Mouse (Mus musculus) gastrocnemius, postnatal 36 days (tissue): Measurements from ENCODE around the gene Prss38. TPM values are rescaled to one million over a fixed set of nuclear protein-coding genes. Genes with fewer than 3 reads are reported as not detected.

Experiments
- DNase-seq, 2 experiments: peaks; one replicate each; pipeline ENCODE4 v3.0.0; 2022
- intact Hi-C: fragments of 180-260 bp; cut with DNase I; formaldehyde crosslinking; loops from one replicate; pipeline ENCODE4 v1.15.1; 2025
- long read RNA-seq, 2 experiments: library from polyadenylated mRNA; stranded (forward); transcript quantifications; one replicate each; pipeline ENCODE4 v2.0.0; 2021
- total RNA-seq, 2 experiments: library from RNA; stranded (reverse); gene quantifications; 2 replicates each; pipeline ENCODE4 v1.2.3; 2021

Gene Prss38
- not detected for total RNA-seq
- long read RNA-seq, experiment 1 = 0 reads
- long read RNA-seq, experiment 2 = 0 reads

DNA sequence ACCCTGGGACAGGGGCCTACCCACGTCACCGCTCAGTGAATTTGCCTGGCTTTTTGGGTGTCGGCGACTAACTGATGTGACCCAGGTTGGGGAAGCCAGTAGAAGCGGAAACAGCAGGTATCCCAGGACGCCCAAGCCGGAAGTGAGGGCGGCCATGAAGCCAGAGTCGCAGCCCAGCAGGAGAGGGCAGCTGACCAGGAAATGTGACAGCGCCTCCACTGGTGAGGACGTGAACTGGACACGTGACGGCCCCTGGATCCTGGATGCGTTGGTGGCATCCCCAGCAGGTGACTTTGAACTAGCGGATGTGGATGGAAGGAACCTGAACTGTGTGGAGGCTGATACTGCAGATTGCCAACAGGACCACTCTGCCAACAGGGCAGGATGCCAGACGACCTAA is at the start of gene Prss38:
Prss38 (minus strand) TSS at position 183 of the 400 bp plus-strand sequence.
- intact Hi-C loops = no loop called here
- DNase-seq = no peak

DNA sequence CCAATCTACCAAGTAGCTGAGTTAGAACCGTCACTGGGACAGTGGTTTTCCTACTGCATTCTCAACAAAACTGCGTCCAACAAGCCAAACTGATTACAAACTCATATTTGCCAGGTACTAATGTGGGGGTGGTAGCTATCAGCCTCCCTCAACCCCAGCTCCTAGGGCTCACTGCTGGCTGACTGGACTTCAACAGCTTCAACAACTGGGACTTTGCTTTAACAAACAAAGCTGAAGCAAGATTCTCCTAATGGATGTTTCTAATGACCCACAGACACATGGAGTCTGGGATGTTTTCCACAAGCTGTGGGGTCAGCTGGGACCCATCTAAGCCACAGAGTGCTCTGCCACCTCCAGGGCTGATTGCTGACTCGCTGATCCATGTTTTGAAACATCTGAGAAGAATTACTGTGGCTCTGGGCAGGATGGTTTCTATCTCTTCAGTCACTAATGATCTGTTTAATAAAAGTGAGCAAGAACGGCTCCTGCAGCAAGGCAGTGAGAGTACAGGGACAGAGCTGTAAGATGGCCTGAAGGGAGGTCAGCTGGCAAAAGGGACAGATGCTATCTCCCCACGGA is 47.6 kb upstream of the Prss38 start:
- intact Hi-C loops = no loop called here
- DNase-seq = no peak

DNA sequence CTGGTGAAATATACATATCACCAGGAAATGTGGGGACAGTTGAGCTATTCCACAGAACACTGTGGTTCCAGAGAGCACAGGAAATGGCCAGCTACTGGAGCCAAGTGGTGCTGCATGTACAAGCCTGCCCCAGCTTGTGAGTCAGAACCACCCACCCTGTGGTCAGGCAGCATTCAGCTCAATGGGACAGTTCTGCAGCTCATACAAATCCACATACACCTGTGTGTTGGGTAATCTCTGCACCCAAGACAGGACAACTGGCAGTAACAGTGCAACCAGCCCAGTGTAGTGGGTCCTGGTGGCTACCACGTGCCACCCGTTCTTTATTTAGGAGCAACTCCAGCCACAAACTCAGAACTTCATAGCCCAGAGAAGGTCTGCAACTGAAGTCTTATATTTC is 46.5 kb upstream of the Prss38 start:
- intact Hi-C loops = no loop called here
- DNase-seq = peak in 1 of 2 experiments; percentile 8

DNA sequence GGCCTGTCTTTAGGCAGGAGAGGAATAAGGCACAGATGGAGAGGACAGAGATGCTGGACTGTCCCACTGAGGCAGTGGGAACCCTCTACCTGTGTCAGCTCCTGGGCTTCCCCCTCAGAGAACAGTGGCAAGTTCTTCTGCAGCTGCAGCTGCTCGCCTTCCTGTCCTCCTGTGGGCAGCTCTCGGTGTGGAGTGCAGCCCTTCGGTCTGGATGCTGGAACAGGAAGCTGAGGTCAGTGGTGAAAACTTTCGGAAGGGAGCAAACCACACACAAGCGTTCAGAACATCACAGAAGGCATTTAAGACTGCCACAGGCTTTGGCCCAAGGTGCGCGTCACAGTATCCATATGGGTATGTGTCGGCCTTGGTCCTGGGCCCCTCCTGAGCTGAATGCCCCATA is 46.0 kb upstream of the Prss38 start:
- intact Hi-C loops = no loop called here
- DNase-seq = peak in 1 of 2 experiments; percentile 11

DNA sequence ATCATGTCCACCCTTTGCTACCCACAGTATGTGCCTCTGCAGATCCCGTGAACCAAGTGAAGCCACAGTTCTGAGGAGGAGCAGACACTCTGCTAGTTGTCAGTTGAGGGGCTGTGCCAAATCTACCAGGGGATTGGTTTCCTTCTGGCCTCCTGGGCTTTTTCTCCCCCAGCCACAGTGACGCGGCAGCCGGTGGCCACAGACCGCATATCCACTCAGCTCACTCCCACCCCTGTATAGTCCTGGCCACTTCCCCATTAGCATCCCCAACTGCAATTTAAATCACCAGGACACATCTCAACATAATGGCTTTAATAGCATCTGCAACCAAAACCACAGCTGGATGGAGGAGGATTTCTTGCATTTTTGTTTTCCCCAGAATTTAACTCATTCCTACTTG is 43.3 kb upstream of the Prss38 start:
- intact Hi-C loops = no loop called here
- DNase-seq = no peak

DNA sequence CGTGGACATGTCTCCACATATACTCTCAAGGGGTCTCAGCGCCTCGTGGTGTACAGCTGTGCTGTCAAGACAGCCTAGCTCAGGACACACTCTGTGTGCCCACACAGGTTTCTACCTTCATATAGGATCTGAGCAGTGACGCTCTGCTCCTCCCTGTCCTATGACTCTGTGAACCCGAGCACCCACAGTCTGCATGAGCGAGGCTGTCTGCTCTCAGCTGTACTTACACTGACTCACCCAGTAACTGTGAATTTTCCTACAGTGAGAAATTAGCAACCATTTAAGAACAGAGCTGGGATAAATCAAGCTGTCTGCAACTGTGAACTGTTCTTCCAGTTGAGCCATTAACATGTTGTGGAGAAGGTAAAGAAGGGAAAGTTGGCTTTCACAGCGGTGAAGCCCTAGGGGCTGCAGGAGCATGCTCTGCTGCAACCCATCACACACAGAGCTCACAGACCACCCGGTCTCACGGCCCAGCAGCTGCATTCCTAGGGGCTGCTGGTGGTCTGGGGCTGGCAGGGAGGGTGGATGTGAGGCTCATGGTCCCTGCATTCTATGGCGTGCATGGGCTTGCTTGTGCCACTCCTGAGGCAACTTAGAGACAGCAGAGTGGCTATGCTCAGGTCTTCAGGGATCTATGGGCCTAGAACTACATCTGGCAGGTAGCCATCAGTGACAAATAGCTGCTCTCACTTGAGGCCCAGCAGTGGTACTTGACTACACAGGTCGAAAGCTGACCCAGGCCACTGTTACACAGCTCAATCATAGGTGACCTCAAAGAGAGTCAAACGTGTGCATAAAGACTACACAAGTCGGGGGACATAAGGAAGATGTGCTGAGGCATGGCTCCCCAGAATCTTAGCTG is 37.8 kb upstream of the Prss38 start:
- DNase-seq = no peak
- intact Hi-C loops = no loop called here

DNA sequence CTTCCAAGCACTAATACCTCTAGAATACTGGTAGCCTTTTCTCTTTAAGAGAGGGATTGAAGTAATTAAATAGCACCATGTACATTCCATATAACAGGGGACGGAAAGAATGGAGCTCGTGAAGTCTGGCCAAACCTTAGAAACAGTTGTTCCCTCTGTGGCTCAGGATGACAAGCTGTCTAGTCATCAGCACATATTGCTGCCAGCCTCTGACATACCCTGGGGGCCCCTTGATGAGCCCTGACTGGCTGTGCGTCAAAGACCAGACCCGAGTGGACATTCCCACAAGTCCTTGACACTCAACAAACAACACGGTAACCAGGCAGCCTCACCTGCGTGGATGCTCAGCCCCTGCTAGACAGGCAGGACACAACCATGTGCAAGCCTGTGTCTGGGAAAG is 36.6 kb upstream of the Prss38 start:
- intact Hi-C loops = no loop called here
- DNase-seq = no peak

DNA sequence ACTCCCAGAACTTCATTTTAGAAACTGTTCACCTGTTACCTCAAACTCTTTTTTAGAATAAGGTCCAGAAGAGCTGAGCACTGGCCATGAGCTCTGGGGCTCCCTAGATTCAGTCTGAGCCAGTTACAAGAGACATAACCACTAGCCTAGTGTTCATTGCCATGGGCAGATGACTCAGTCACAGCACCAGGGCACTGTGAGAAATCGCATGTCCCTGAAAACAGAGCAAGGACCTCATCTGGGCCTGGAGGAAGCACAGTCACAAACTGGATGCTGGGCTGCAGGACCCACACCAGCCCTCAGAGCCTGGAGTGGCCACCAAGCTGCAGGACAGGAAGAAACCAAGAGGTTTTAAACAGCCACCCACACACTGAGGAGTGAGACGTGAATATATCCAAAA is 35.4 kb upstream of the Prss38 start:
- DNase-seq = no peak
- intact Hi-C loops = no loop called here

DNA sequence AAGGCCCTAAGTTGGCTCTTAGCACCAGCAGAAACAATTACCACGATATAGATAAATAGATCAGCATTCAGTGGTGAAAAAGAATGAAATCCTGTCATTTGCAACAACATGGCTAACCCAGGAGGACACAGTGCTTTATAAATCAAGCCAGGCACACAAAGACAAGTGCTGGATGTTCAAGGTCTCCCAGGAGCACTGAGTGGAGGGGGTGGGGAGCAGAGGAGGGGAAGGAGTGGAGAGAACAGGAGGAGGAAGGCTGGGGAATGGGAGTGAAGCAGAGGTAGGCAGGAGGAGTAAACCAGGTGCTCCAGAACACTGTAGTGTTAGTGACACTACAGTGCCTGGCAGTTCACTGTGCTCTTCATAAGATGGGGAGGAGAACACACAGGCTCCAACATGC is 30.3 kb upstream of the Prss38 start:
- DNase-seq = no peak
- intact Hi-C loops = no loop called here

DNA sequence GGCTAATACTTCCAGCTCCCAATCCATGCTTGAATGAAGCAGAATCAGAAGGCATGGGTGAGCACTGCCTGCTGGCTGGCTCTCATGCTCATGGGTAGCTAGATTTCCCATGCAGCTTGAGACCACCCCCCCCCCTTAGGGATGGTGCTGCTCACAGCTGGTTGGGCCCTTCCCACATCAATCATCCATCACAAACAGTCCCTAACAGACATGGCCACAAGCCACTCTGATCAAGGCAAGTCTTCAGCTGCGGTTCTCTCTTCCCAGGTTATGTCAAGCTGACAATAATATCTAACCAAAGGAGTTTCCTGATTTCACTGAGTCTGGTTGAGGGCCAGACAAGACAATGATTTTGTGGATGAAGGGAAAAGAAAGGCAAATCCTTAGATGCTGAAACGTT is 25.4 kb upstream of the Prss38 start:
- no peak for DNase-seq

DNA sequence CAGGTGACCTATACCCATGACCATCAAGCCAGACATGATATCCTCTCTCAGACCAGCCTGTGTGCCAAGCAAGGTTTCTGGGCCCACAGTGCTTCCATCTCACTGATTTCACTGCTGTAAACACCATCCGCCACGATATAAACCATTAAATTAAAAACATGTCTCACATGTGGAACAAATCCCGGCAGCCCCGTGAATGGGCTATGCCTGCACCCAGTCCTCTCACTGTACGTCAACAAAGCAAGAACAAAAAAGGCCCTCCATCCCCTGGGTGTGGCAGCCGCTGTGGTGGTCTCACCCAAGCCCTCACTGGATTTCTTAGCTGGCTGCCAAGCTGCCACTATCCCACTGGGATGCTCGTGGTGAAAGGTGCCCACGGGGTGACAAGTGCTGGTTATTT is 24.4 kb upstream of the Prss38 start:
- no peak for DNase-seq
- intact Hi-C loops = no loop called here

More for the DNA sequence above, 25.4 kb upstream of the Prss38 start:
- intact Hi-C loops = no loop called here

DNA sequence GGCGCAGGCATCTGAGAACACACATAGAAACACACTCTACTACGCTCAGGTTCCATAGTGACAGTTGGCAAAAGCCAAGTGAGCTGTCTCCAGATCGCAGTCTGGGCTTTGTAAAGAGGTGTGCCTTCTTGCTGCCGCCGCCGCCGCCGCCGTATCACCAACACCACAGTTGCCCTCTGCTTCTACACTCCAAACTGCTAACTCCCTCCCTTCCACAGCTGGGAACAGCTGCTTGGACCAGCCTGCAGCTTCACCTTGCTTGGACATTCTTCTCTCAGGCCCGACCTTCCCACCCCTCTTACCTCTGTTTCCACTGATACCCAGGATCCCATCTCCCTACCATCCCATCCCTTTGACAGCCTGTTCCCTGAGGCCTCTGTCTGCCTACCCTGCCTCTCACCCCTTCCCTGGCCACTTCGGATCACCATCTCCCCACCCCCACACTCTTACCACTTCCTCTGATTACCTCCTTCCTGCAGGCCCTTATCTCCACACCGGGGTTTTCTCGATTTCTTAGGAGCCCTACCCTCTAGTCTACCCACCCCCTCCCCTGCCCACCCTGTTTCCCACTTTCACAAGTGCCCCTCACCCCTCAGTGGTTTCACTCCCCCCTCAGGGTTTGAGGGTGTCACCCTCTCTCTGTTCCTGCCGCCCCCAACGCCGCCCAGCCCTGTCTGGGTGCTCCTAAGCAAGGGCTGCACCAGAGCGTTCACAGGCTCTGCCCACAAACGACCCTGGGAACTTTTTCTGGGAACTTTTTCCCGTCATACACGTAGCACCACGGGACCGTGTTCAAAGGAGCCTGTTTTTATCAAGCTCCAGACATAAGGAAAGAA is 22.3 kb upstream of the Prss38 start:
- DNase-seq = no peak
- intact Hi-C loops = no loop called here

DNA sequence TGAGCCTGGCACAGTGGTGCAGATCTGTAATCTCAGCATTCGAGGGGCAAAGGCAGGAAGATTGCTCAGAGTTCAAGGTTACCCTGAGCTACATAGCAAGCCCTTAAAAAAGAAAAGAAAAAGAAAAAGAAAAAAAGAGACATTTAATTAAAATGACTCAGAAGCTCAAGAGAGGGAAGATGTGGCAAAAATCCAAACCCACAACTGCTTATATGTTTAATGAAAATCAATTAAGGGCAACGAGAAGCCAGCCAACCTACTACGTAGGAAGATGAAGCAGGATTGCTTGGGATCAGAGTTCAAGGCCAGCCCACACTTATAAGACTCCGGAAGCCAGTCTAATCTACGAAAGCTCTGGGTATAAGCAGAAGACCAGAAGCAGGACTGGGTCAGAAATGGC is 19.0 kb upstream of the Prss38 start:
- intact Hi-C loops = no loop called here
- no peak for DNase-seq

DNA sequence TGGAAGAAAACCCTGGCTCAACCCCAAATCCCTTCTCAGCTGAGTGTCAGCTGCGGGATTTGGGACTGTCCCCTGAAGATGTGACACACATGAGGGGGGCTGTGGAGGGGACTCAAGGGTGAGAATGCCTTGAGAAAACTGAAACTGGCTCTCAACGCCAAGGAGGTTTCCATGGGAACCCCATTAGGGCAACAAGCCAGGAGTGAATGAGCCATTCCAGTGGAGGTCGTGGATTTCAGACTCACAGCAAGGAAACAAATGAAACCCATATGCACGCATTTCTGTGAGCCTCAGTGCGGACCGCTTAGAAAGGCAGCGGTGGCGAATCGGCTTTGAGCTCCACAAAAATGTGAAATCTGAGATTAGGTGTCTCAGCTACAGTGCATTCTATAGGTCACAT is 18.1 kb upstream of the Prss38 start:
- peak in 1 of 2 experiments; percentile 15 for DNase-seq
- intact Hi-C loops = no loop called here

DNA sequence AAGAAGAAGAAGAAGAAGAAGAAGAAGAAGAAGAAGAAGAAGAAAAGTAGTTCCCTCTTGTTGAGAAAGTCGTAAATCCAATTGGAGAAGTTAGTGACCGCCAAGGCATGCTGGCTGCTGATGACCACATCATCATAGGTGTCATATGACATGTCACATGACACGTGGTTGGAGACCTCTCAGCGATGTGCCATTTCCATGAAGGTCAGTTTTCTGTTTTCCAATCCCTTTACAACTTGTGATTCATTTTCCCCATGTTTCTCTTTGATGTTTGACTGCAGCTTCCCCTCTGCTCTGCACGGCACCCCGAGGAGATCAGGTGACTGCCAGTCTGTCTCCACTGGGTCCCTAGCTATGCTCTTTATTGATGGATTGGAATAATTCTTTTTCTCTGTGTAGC is 16.8 kb upstream of the Prss38 start:
- DNase-seq = no peak
- intact Hi-C loops = no loop called here

DNA sequence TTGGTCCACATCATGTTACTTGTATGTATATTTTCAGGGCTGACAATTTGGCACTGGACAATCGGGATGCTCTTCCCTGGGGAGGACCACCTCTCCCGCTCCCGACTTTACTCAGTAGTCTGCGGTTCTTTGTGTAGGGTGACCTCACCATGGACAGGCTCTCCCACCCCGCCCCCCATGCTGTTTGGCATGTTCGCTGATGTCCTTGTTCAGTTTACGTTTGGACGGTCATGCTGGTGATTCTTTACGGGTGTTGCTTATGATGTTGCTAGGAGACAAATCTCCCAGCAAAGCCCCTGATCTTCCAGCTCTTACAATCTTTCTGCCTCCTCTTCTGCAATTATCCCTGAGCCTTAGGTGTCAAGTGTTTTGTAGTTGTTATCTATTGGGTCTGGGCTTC is 15.0 kb upstream of the Prss38 start:
- intact Hi-C loops = no loop called here
- DNase-seq = no peak

DNA sequence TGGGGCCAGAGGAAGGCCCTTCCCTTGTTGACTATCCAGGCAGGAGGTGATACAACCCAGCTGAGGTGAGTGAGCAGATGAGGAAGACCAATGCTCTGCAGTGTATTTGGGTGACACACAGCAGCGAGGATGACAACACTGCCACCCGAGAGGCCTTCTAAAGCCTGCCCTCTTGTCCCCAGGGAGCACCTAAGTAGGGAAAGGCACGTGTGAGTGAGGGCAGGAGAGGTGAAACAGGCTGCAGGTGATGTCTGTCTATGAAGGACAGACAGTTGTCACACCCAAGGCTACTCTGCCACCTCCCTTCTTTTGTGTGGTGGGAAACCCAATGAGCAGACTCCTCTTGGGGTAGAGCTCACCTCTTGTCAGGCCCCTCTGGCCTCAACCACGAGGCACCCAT is 14.2 kb upstream of the Prss38 start:
- DNase-seq = no peak
- intact Hi-C loops = no loop called here

DNA sequence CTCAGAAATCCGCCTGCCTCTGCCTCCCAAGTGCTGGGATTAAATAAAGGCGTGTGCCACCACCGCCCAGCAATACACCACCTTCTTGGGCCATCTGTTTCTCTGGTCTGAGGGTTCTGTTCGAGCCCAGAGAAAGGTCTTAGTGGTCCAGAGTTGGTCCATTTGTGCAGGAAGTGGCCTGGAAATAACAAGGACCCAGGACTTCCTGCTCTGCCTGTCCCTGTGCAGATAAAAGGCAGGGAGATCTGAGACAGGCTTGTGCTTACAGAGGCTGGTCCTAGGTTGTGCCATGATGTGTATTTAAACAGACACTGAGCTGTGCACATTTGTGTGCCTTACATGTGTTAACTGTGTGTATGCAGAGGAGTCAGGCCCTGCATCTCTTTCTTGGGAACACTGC is 13.3 kb upstream of the Prss38 start:
- no peak for DNase-seq
- intact Hi-C loops = no loop called here

DNA sequence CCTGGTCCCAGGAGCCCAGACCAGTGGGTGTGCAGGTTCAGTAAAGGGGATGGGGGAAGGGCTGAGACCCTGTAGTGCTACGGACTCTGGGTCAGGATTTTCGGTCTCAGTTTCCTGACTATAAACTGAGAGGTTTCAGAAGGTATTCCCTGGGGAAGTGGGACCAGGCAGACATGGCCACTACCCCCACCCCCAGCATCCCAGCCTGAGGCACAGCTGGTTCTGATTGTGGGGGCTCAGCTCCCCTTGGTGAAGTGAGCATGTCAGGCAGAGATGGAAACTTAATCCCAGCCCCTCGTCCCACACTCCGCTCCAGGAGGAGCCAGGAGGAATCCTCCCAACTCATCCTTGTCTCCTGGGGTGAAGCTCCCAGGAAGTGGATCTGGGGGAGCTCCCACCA is 12.0 kb upstream of the Prss38 start:
- DNase-seq = no peak
- intact Hi-C loops = no loop called here

DNA sequence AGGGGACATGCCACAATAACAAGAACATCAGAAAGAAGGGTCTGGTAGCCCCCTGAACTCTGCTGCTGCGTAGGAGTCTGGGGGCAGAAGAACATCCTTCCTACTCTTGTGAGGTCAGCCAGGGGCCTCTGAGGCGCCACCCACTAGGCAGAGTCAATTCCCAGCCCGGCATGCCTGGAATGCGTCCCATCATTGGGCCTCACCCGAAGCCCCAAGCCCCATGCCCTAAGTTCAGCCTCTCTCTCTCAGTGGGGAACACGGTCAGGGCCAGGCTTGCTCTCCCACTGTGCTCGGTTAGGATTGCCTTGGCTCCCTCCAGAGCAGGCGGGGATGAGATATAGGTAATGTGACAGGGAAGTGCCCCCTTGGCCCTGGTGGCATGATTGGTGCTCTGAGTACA is 9.7 kb upstream of the Prss38 start:
- DNase-seq = no peak
- intact Hi-C loops = no loop called here

DNA sequence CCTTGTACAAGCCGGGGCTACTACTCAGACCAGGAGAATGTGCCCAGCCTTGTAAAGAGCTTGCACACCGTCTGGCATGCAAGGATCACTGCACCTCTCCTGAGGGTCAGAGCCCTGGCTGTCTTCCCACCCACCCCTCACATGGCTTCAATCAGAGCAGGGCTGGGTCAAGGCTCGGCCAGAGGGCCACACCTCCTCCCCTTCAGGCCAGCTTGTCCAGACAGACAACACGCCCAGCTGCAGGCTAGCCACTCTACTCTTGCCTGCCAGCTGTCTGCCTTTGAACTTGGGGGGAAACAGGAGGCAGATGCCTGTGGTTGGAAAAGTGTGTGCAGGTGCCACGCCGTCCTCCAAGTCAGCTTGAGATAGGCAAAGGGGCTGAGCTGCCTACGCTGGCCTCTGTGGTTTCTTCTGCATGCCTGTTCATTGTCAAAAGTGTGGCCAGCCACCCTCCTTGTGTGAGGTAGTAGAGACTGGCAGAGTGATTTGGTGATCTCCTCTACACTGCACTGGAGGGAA is 9.0 kb upstream of the Prss38 start:
- DNase-seq = peak; percentile 36 to 38
- intact Hi-C loops = no loop called here
